Mouse (Mus musculus): ENCODE results near the gene Arsa. TPM values are rescaled to one million over a fixed set of nuclear protein-coding genes. Genes with fewer than 3 reads are reported as not detected.
A peak's percentile ranks its signal among the peaks of the same experiment; 100 is the strongest.

The Arsa gene
- polyA plus RNA-seq, 1 experiment: 17.2 TPM

DNA sequence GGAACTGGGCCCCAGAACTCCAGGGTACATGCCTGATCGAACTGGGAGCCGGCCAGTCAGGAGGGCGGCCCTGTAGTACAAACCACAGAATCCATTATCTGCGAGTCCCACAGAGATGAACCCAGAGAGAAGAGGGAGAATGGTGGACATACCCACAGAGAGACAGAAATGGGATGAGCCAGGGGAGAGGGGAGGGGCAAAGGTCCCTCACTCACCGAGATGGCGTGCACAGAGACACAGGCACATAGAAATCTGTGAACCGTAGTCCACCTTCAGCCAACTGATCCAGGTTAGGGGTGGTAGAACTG lies 2.0 kb downstream of the Arsa start:
- peak overlapping the region; percentile 70 for H3K4me3 ChIP-seq (ENCODE audit: insufficient read depth, low read depth, low read length)
- H3K27ac ChIP-seq (replicated peaks; ENCODE audit: low read depth, low read length): peak overlapping the region; percentile 93

DNA sequence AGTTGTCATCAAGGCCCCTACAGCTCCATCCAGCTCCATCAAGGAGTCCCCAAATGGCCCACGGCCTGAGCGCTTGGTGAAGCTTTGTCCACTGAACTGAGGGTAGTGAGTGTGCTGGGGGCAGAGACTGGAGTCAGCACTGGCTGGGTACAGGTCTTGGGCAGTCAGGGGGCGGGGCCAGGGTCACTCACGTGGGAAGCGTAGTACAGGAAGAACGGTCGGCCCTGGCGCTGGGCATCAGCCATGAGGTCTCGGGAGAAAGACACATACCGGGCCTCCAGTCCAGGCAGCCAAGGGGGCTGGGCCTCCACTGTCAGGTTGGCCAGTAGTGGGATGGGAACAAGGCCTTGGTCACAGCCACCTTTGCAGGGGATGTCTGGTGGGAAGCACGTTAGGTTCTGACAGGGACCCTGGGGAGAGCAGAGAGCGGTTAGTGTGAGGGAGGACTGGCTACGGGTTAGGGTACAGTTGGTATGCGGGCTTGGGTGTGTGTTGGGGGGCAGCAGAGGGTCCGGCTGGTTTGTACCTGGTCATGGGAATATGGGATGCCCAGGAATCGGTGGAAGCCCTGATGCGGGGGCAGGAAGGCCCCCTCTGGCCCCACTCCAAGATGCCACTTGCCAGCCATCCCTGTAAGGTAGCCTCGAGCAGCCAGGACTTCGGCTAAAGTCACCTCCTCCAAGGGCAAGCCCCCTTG lies 2.5 kb downstream of the Arsa start:
- H3K27ac ChIP-seq (replicated peaks; ENCODE audit: low read depth, low read length): no peak overlapping the region
- peak overlapping the region; percentile 70 for H3K4me3 ChIP-seq (ENCODE audit: insufficient read depth, low read depth, low read length)
- H3K4me1 ChIP-seq (ENCODE audit: control insufficient read depth, insufficient read depth, insufficient read length, low read length): peaks cover 18% of the 10 kb centered on the region

More for the DNA sequence above, 2.0 kb downstream of the Arsa start:
- H3K4me1 ChIP-seq (ENCODE audit: control insufficient read depth, insufficient read depth, insufficient read length, low read length): peaks cover 22% of the 10 kb centered on the region

DNA sequence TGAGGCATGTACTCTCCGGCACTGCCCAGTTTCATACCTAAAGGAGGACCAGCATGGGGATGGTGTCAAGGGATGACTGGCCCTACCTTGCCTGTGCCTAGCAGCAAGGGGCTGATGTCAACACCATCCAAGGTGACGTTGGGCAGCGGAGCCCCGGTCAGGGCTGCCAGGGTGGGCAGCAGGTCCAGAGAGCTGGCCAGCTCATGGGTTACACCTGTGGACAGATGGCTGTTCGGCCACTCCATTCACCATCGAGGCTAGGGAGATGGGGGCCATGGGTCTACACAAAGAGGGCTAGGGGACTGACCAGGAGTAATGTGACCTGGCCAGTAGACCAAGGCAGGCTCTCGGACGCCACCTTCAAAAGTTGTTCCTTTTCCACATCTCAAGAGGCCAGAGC lies 3.3 kb downstream of the Arsa start:
- no peak overlapping the region for H3K27ac ChIP-seq (replicated peaks; ENCODE audit: low read depth, low read length)
- H3K4me3 ChIP-seq (ENCODE audit: insufficient read depth, low read depth, low read length): no peak overlapping the region
- peaks cover 16% of the 10 kb centered on the region for H3K4me1 ChIP-seq (ENCODE audit: control insufficient read depth, insufficient read depth, insufficient read length, low read length)

DNA sequence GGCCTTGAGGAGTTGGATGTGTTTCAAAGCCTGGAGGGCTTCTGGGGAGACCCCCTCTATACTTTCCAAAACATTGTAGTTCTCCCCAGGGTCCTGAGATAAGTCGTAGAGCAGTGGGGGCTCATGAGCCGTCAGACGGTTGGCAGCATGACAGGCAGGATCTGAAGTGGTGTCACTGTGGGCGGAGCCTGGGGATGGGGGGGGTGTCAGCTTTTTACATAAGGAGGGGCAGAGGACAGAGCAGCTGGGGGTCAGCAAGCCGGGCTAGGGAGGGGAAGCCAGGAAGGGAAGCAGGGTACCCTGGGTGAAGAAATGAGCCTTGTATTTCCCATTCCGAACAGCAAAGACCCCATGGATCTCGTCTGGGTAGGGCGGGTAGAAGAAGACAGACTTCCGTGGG lies 3.9 kb downstream of the Arsa start:
- no peak overlapping the region for H3K4me3 ChIP-seq (ENCODE audit: insufficient read depth, low read depth, low read length)
- H3K4me1 ChIP-seq (ENCODE audit: control insufficient read depth, insufficient read depth, insufficient read length, low read length): peaks cover 15% of the 10 kb centered on the region
- H3K27ac ChIP-seq (replicated peaks; ENCODE audit: low read depth, low read length): no peak overlapping the region

DNA sequence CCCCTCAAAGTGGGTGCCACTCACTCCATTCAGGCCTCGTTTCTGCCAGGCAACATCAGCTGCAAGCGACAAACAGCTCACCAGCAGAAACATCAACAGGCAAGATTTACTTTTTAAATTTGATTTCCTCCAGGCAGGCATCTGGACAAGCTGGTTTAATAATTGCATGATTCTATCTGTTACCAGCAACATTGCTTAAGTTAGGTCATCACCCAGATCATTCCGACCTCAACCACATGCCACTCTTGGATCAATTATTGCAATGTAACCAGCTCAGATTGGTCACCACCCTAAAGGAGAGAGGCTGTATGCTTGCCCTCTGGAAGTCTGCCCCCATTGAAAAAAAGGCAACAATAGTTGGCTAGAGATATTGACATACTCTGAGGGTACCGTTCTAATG lies 5.7 kb downstream of the Arsa start:
- H3K27ac ChIP-seq (replicated peaks; ENCODE audit: low read depth, low read length): no peak overlapping the region
- H3K4me3 ChIP-seq (ENCODE audit: insufficient read depth, low read depth, low read length): no peak overlapping the region
- H3K4me1 ChIP-seq (ENCODE audit: control insufficient read depth, insufficient read depth, insufficient read length, low read length): peaks cover 9% of the 10 kb centered on the region

- H3K4me1 ChIP-seq (ENCODE audit: control insufficient read depth, insufficient read depth, insufficient read length, low read length): no peaks in the 10 kb centered on the region
- H3K27ac ChIP-seq (replicated peaks; ENCODE audit: low read depth, low read length): no peak overlapping the region
- no peak overlapping the region for H3K4me3 ChIP-seq (ENCODE audit: insufficient read depth, low read depth, low read length)
These were observed 8.6 kb downstream of the Arsa start for GRCm38 (mm10) chr15:89468577-89468976.

GRCm38 (mm10) chr15:89465052-89465451 lies 12.2 kb downstream of the Arsa start:
- no peak overlapping the region for H3K27ac ChIP-seq (replicated peaks; ENCODE audit: low read depth, low read length)
- no peak overlapping the region for H3K4me3 ChIP-seq (ENCODE audit: insufficient read depth, low read depth, low read length)
- no peaks in the 10 kb centered on the region for H3K4me1 ChIP-seq (ENCODE audit: control insufficient read depth, insufficient read depth, insufficient read length, low read length)

DNA sequence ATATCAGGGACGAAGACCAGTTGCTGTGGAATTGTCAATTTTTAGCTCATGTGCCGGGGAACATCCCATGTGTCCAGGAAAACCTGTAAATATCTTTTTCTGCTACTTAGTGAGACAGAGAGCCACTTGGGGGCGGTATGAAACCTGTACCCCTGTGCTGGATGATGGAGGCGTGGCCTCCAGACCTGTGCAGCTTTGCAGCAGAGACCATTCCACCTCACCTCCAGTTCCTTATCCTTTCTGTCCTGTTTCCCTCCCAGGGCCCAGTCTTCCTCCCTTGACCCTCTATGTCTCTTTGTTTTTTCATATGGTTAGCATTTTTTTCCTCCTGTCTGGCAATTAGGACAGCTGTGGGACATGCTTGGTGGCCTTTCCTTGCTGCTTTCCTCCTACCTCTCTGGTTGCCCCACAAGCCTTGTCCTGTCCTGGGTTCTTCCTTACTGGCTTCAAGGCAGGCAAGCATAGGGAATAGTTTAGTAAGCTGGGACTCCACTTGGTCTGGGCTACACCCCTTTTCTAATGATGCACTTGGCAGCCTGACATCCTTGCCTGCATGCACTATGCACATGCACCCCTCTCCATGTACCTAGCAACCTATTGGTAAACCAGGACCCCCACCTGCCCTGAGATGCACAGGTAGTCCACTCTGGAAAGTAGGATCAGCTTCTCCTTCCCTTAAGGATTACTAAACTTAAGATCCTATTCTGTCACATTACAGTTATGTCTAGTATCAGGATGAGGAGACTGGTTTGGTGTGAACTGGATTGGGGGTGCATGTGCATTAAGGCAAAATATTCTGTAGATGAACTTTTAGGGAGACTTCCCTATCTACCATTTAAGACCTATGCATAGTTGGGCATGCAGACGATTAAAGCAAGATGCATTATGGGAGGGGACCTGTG lies 13.6 kb downstream of the Arsa start:
- H3K4me1 ChIP-seq (ENCODE audit: control insufficient read depth, insufficient read depth, insufficient read length, low read length): no peaks in the 10 kb centered on the region
- H3K27ac ChIP-seq (replicated peaks; ENCODE audit: low read depth, low read length): no peak overlapping the region
- no peak overlapping the region for H3K4me3 ChIP-seq (ENCODE audit: insufficient read depth, low read depth, low read length)

DNA sequence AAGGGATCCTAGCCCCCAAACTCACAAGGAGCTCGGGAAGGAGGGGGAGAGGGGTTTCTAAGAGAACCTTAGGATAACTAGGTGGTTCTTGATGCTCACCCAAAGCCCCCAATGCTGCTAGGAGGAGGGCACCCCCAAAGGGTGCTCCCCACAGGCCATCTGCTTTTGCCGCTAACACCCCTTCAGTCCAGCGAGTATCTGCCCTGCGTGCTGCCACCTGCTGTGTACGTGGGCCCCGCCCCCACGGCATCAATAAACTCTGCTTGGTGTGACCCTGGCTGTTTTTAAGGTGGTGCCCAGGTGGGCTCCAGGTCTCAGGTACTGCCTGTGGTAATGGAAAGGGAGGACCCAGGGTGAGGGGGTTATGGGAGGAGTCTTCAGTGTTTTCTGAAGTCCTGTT lies 15.0 kb downstream of the Arsa start:
- Histone ChIP-seq H3K4me1 (ENCODE audit: control insufficient read depth, insufficient read depth, insufficient read length, low read length) (no peaks in the 10 kb centered on the region), H3K27ac (replicated peaks; ENCODE audit: low read depth, low read length) (no peak overlapping the region), H3K4me3 (ENCODE audit: insufficient read depth, low read depth, low read length) (no peak overlapping the region)

DNA sequence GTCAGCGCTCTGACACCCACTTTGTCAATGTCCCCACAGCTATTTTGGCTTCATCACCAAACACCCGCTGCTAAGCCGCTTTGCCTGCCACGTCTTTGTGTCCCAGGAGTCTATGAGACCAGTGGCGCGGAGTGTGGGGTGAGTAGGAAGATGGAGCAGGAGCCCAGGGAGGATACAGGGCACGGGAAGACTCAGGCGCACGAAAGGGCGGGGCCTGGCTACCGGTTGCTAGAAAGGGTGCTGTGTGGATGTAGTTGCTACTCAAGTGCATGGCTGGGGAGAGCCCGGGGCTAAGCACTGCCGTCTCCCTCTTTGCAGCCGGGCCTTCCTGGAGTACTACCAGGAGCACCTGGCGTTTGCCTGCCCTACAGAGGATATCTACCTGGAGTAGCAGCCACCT lies 15.9 kb downstream of the Arsa start:
- H3K27ac ChIP-seq (replicated peaks; ENCODE audit: low read depth, low read length): no peak overlapping the region
- no peaks in the 10 kb centered on the region for H3K4me1 ChIP-seq (ENCODE audit: control insufficient read depth, insufficient read depth, insufficient read length, low read length)

GRCm38 (mm10) chr15:89460298-89460697 lies 16.9 kb downstream of the Arsa start:
- H3K4me1 ChIP-seq (ENCODE audit: control insufficient read depth, insufficient read depth, insufficient read length, low read length): no peaks in the 10 kb centered on the region
- H3K27ac ChIP-seq (replicated peaks; ENCODE audit: low read depth, low read length): no peak overlapping the region
- H3K4me3 ChIP-seq (ENCODE audit: insufficient read depth, low read depth, low read length): no peak overlapping the region

More for the DNA sequence above, 15.9 kb downstream of the Arsa start:
- H3K4me3 ChIP-seq (ENCODE audit: insufficient read depth, low read depth, low read length): no peak overlapping the region

- no peaks in the 10 kb centered on the region for H3K4me1 ChIP-seq (ENCODE audit: control insufficient read depth, insufficient read depth, insufficient read length, low read length)
- H3K4me3 ChIP-seq (ENCODE audit: insufficient read depth, low read depth, low read length): no peak overlapping the region
- no peak overlapping the region for H3K27ac ChIP-seq (replicated peaks; ENCODE audit: low read depth, low read length)
These were observed 17.4 kb downstream of the Arsa start for GRCm38 (mm10) chr15:89459821-89460220.

DNA sequence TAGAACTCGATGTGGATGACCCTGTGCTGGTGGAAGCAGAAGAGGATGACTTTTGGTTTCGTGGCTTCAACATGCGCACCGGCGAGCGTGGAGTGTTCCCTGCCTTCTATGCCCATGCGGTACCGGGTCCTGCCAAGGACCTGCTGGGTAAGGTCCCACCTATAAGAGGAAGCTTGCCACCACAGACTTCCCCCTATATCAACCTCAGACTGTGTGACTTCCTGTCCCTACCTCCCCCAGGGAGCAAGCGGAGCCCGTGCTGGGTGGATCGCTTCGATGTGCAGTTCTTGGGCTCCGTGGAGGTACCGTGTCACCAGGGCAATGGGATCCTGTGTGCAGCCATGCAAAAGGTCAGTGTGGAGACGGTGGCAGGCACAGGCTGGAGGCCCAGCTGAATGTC lies 18.3 kb downstream of the Arsa start:
- no peak overlapping the region for H3K27ac ChIP-seq (replicated peaks; ENCODE audit: low read depth, low read length)
- H3K4me1 ChIP-seq (ENCODE audit: control insufficient read depth, insufficient read depth, insufficient read length, low read length): 0 out of 2 replicates have a peak, but pooled peaks cover 3% of the 10 kb centered on the region
- no peak overlapping the region for H3K4me3 ChIP-seq (ENCODE audit: insufficient read depth, low read depth, low read length)

- no peak overlapping the region for H3K4me3 ChIP-seq (ENCODE audit: insufficient read depth, low read depth, low read length)
- H3K4me1 ChIP-seq (ENCODE audit: control insufficient read depth, insufficient read depth, insufficient read length, low read length): 0 out of 2 replicates have a peak, but pooled peaks cover 3% of the 10 kb centered on the region
These were observed 21.6 kb downstream of the Arsa start for GRCm38 (mm10) chr15:89455642-89456041.

GRCm38 (mm10) chr15:89454857-89455256 lies 22.4 kb downstream of the Arsa start:
- 0 out of 2 replicates have a peak, but pooled peaks cover 3% of the 10 kb centered on the region for H3K4me1 ChIP-seq (ENCODE audit: control insufficient read depth, insufficient read depth, insufficient read length, low read length)
- H3K4me3 ChIP-seq (ENCODE audit: insufficient read depth, low read depth, low read length): no peak overlapping the region
- H3K27ac ChIP-seq (replicated peaks; ENCODE audit: low read depth, low read length): no peak overlapping the region

More at GRCm38 (mm10) chr15:89455642-89456041, 21.6 kb downstream of the Arsa start:
- no peak overlapping the region for H3K27ac ChIP-seq (replicated peaks; ENCODE audit: low read depth, low read length)
